Mouse (Mus musculus): ENCODE results near the gene Gm21698.
"Not testable (repeated sequence)": the region's sequence is repeated elsewhere in the genome, so short reads cannot be mapped to it uniquely, and the experiment has no call there.

The Gm21698 gene

GRCm38 (mm10) chr5:25988550-25988949 lies at the start of gene Gm21698:
Gene Gm21698 (minus strand): TSS chr5:25988650.
- not testable (repeated sequence) for DNase-seq (ENCODE audit: low read depth, low spot score)

GRCm38 (mm10) chr5:26022816-26023215 lies 34.4 kb upstream of the Gm21698 start, which contains the start of gene Gm5862:
Gene Gm5862 (minus strand): TSS chr5:26022916.
- not testable (repeated sequence) for DNase-seq (ENCODE audit: low read depth, low spot score)

- DNase-seq (ENCODE audit: low read depth, low spot score) = not testable (repeated sequence)
These were observed 19.2 kb upstream of the Gm21698 start for GRCm38 (mm10) chr5:26007697-26008096.

- peak; percentile 82 for DNase-seq (ENCODE audit: low read depth, low spot score)
These were observed 18.7 kb upstream of the Gm21698 start for GRCm38 (mm10) chr5:26006937-26007695.

GRCm38 (mm10) chr5:26004698-26005097 lies 16.2 kb upstream of the Gm21698 start, which contains the start of gene Gm1979:
Gene Gm1979 (minus strand): TSS chr5:26004798.
- not testable (repeated sequence) for DNase-seq (ENCODE audit: low read depth, low spot score)

- DNase-seq (ENCODE audit: low read depth, low spot score) = not testable (repeated sequence)
These were observed 15.9 kb downstream of the Gm21698 start, which contains the start of gene Gm21680 for GRCm38 (mm10) chr5:25972563-25972962. Gene Gm21680 (minus strand): TSS chr5:25972663.

- not testable (repeated sequence) for DNase-seq (ENCODE audit: low read depth, low spot score)
These were observed 31.4 kb downstream of the Gm21698 start for GRCm38 (mm10) chr5:25957050-25957449.

GRCm38 (mm10) chr5:25956611-25957010 lies 31.8 kb downstream of the Gm21698 start:
- DNase-seq (ENCODE audit: low read depth, low spot score) = peak; percentile 6

- DNase-seq (ENCODE audit: low read depth, low spot score) = not testable (repeated sequence)
These were observed 34.1 kb downstream of the Gm21698 start, which contains the start of gene Gm21671 for GRCm38 (mm10) chr5:25954317-25954716. Gene Gm21671 (minus strand): TSS chr5:25954417.

- not testable (repeated sequence) for DNase-seq (ENCODE audit: low read depth, low spot score)
These were observed 43.1 kb downstream of the Gm21698 start for GRCm38 (mm10) chr5:25945391-25945790.

GRCm38 (mm10) chr5:25942281-25942680 lies 46.2 kb downstream of the Gm21698 start, which contains the start of gene Gm21663:
Gene Gm21663 (minus strand): TSS chr5:25942381.
- DNase-seq (ENCODE audit: low read depth, low spot score) = not testable (repeated sequence)
